Mouse (Mus musculus): ENCODE results near the gene Gm49425. TPM values are rescaled to one million over a fixed set of nuclear protein-coding genes. Genes with fewer than 3 reads are reported as not detected.

The Gm49425 gene
- total and polyA plus RNA-seq, 3 experiments = not detected

DNA sequence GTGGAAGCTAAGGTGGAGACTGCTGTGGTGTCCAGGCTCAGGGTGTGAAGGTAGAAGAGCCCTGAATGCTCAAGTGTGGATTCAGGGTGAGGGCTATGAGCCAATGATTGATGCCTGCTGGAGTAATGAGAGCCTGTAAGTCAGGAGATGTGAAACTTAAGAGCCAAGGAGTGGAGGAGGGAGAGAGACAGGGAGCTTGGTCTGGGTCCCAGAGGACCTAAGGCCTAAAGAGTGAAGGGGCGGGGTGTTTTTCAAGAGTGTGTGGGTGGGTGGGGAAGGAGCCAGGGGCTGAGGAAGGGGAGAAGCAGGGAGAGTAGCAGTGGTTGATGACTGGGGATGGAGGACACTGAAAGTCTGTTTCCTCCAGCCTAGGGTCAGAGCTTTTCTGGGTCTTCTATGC, 33.4 kb downstream of the Gm49425 start:
- H3K9me3 ChIP-seq (replicated peaks; ENCODE audit: insufficient read depth, low read length) = no peaks in the 10 kb centered on the region
- H3K27me3 ChIP-seq (ENCODE audit: control insufficient read depth in 1 of 2, insufficient read depth in 2 of 2, low read length in 2 of 2) = no peaks in the 10 kb centered on the region
- TF ChIP-seq JUND (IDR thresholded peaks at IDR 0.05; ENCODE audit: low read depth, low read length) (no peak), POLR2AphosphoS2 (IDR thresholded peaks at IDR 0.05; ENCODE audit: low read length) (no peak), MYB (IDR thresholded peaks at IDR 0.05; ENCODE audit: low read depth, low read length) (no peak)

DNA sequence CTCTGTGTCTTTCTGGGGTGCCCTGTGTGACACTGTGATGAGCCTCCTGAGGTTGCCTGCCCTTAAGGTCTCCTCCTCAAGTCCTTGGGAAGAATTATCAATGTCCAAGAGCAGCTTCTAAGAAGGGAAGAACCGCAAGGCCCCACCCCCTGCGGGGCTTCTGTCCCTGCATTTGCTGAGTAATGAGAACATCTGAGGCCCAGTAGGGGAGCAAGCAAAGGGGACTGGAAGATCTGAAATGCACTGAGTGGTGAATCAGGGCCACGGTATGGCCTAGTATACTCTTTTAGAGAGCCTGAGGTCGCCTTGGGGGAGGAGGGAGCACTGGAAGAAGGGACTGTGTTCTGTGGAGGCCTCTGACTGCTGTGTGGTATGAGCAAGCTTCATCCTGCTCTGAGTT, 35.0 kb downstream of the Gm49425 start:
- no peaks in the 10 kb centered on the region for H3K9me3 ChIP-seq (replicated peaks; ENCODE audit: insufficient read depth, low read length)
- no peak for TF ChIP-seq NELFE (IDR thresholded peaks at IDR 0.05; ENCODE audit: low read depth, low read length)
- no peak for TF ChIP-seq ZMIZ1 (IDR thresholded peaks at IDR 0.05; ENCODE audit: low read depth, low read length)
- no peak for TF ChIP-seq ZNF384 (IDR thresholded peaks at IDR 0.05; ENCODE audit: low read depth, low read length)
- TF ChIP-seq GABPA (IDR thresholded peaks at IDR 0.05; ENCODE audit: low read depth, low read length) = no peak
- no peak for TF ChIP-seq CHD1 (IDR thresholded peaks at IDR 0.05; ENCODE audit: low read depth, low read length)
- TF ChIP-seq POLR2AphosphoS5 (IDR thresholded peaks at IDR 0.05; ENCODE audit: borderline replicate concordance, low read depth, low read length) = no peak
- no peak for TF ChIP-seq SMC3 (IDR thresholded peaks at IDR 0.05; ENCODE audit: low read depth, low read length)
- no peak for TF ChIP-seq GATA1 (IDR thresholded peaks at IDR 0.05; ENCODE audit: low read depth, low read length)
- no peak for TF ChIP-seq HCFC1 (IDR thresholded peaks at IDR 0.05; ENCODE audit: low read depth, low read length)
- no peak for TF ChIP-seq EP300 (IDR thresholded peaks at IDR 0.05; ENCODE audit: low read depth in 1 of 2, low read length in 2 of 2)
- TF ChIP-seq POLR2AphosphoS2 (IDR thresholded peaks at IDR 0.05; ENCODE audit: low read length) = no peak
- no peak for TF ChIP-seq TAL1 (IDR thresholded peaks at IDR 0.05; ENCODE audit: low read length)
- TF ChIP-seq USF2 (IDR thresholded peaks at IDR 0.05; ENCODE audit: borderline replicate concordance in 1 of 2, insufficient read depth in 1 of 2, low read depth in 1 of 2, low read length in 2 of 2) = no peak
- TF ChIP-seq ZKSCAN1 (IDR thresholded peaks at IDR 0.05; ENCODE audit: low read depth, low read length) = no peak
- TF ChIP-seq CTCF (IDR thresholded peaks at IDR 0.05 in 2 of 3, conservative IDR thresholded peaks at IDR 0.05 in 1 of 3; ENCODE audit: control insufficient read depth in 1 of 3, insufficient read depth in 1 of 3, low read depth in 2 of 3, low read length in 3 of 3, poor library complexity in 1 of 3, severe bottlenecking in 1 of 3) = no peak
- no peak for TF ChIP-seq POLR2A (IDR thresholded peaks at IDR 0.05; ENCODE audit: control insufficient read depth in 1 of 2, insufficient read depth in 1 of 2, low read depth in 1 of 2, low read length in 2 of 2, poor library complexity in 1 of 2)
- TF ChIP-seq KAT2A (conservative IDR thresholded peaks at IDR 0.05; ENCODE audit: low read depth, low read length) = no peak
- no peak for TF ChIP-seq CHD2 (IDR thresholded peaks at IDR 0.05; ENCODE audit: low read length)
- no peak for TF ChIP-seq E2F4 (IDR thresholded peaks at IDR 0.05; ENCODE audit: borderline replicate concordance, low read depth, low read length)

More for the DNA sequence above, 33.4 kb downstream of the Gm49425 start:
- Histone ChIP-seq H3K4me1 (ENCODE audit: control insufficient read depth in 1 of 2, insufficient read depth in 2 of 2, low read length in 2 of 2) (no peaks in the 10 kb centered on the region), H3K79me2 (ENCODE audit: control insufficient read depth, insufficient read depth, low read length, poor library complexity) (no peaks in the 10 kb centered on the region), H3K36me3 (ENCODE audit: control insufficient read depth in 1 of 2, insufficient read depth in 2 of 2, low read length in 2 of 2) (no peaks in the 10 kb centered on the region), H3K4me3 (ENCODE audit: control insufficient read depth in 1 of 2, insufficient read depth in 1 of 2, low read depth in 2 of 2, low read length in 2 of 2) (no peak overlapping the region), H3K27ac (ENCODE audit: control insufficient read depth, low read depth, low read length) (no peak overlapping the region), H3K9ac (ENCODE audit: control insufficient read depth, low read depth, low read length, poor library complexity, severe bottlenecking) (no peak overlapping the region)
- no peak for DNase-seq (ENCODE audit: low read depth, low spot score)

More for the DNA sequence above, 35.0 kb downstream of the Gm49425 start:
- Histone ChIP-seq H3K79me2 (ENCODE audit: control insufficient read depth, insufficient read depth, low read length, poor library complexity) (no peaks in the 10 kb centered on the region), H3K4me3 (ENCODE audit: control insufficient read depth in 1 of 2, insufficient read depth in 1 of 2, low read depth in 2 of 2, low read length in 2 of 2) (no peak overlapping the region), H3K4me1 (ENCODE audit: control insufficient read depth in 1 of 2, insufficient read depth in 2 of 2, low read length in 2 of 2) (no peaks in the 10 kb centered on the region), H3K36me3 (ENCODE audit: control insufficient read depth in 1 of 2, insufficient read depth in 2 of 2, low read length in 2 of 2) (no peaks in the 10 kb centered on the region), H3K27ac (ENCODE audit: control insufficient read depth, low read depth, low read length) (no peak overlapping the region), H3K9ac (ENCODE audit: control insufficient read depth, low read depth, low read length, poor library complexity, severe bottlenecking) (no peak overlapping the region), H3K27me3 (ENCODE audit: control insufficient read depth in 1 of 2, insufficient read depth in 2 of 2, low read length in 2 of 2) (no peaks in the 10 kb centered on the region)
- DNase-seq (ENCODE audit: low read depth, low spot score) = no peak
